Mouse (Mus musculus) heart, adult 2 months (tissue): Measurements from ENCODE around the gene Plpp3. TPM values are rescaled to one million over a fixed set of nuclear protein-coding genes. Genes with fewer than 3 reads are reported as not detected.

Source experiments
- DNase-seq, 2 experiments: peaks; one replicate each; pipeline ENCODE4 v3.0.0; 2021
- H3K27ac ChIP-seq: fragments of 200-600 bp; 2 replicates; pipeline ENCODE4 v1.8.1; 2022
- H3K27me3 ChIP-seq: fragments of 200-500 bp; 2 replicates; pipeline ENCODE4 v1.6.1; 2012; ENCODE audit warnings: mild to moderate bottlenecking, low read length, inconsistent platforms, mixed read lengths; ENCODE audit not compliant: control insufficient read depth, insufficient read depth
- H3K36me3 ChIP-seq: fragments of 200-500 bp; 2 replicates; pipeline ENCODE4 v1.6.1; 2012; ENCODE audit warnings: low read length, inconsistent platforms; ENCODE audit not compliant: control insufficient read depth, insufficient read depth
- H3K4me1 ChIP-seq: fragments of 200-500 bp; 2 replicates; pipeline ENCODE4 v1.6.1; 2011; ENCODE audit warnings: low read length; ENCODE audit not compliant: control insufficient read depth, insufficient read depth
- H3K4me3 ChIP-seq: fragments of 200-600 bp; 2 replicates; pipeline ENCODE4 v1.8.1; 2022
- H3K79me2 ChIP-seq: fragments of 200-500 bp; replicated peaks from 2 replicates; pipeline ENCODE4 v1.6.1; 2012; ENCODE audit warnings: mild to moderate bottlenecking, inconsistent platforms, low read length, moderate library complexity, mixed read lengths; ENCODE audit not compliant: control insufficient read depth, insufficient read depth
- H3K9ac ChIP-seq: fragments of 200-500 bp; 2 replicates; pipeline ENCODE4 v1.6.1; 2012; ENCODE audit warnings: low read depth, mild to moderate bottlenecking, control low read depth, inconsistent platforms, low read length, mixed read lengths
- CTCF ChIP-seq: fragments of 200-600 bp; IDR thresholded peaks from 2 replicates; pipeline ENCODE4 v1.8.1; 2022; ENCODE audit warnings: antibody characterized with exemption, mild to moderate bottlenecking, moderate library complexity
- EP300 ChIP-seq: fragments of 200-500 bp; IDR thresholded peaks from 2 replicates; pipeline ENCODE4 v1.6.1; 2011; ENCODE audit warnings: low read depth, low read length, control low read depth; ENCODE audit not compliant: insufficient read depth
- POLR2A ChIP-seq: fragments of 200-500 bp; IDR thresholded peaks from 2 replicates; pipeline ENCODE4 v1.6.1; 2011; ENCODE audit warnings: mild to moderate bottlenecking, low read depth, low read length, control low read depth; ENCODE audit not compliant: insufficient read depth
- WGBS: fragments of 180-500 bp; shearing (Covaris S2); methylation state at CpG from one replicate; pipeline ENCODE4 v1.1.7; 2018; 5-methylcytosine and 5-hydroxymethylcytosine counted together
- intact Hi-C: fragments of 180-260 bp; cut with DNase I; formaldehyde crosslinking; loops from one replicate; pipeline ENCODE4 v1.15.1; 2025
- polyA plus RNA-seq: library from polyadenylated mRNA; depleted of rRNA; stranded (reverse); fragments of >200 nt; gene quantifications from 2 replicates; pipeline ENCODE4 v1.2.3, GENCODE M21; 2012
- total RNA-seq, 2 experiments: library from RNA; stranded (reverse); gene quantifications; 2 replicates each; pipeline ENCODE4 v1.2.3; 2021

The Plpp3 gene
- total and polyA plus RNA-seq, 3 experiments = 64.8 to 76.9 (median 74.0) TPM

DNA sequence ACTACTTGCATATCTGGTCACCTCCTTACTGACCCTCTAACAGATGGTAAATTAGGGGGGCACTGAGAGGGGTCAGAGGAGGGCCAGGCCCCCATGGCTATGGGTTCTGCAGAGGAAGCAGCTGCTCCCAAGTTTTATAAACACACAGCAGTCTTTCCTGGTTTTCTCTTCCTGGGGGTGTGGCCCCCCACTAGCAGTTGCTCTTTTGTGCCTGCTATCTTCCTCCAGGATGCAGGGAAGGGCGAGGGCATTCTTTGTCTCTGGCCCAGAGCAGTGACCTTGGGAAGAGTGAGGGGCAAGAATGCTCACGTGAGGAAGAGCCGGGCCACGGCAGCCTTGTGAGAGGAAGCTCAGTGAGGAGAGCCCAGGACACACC lies 66.8 kb downstream of the Plpp3 start:
- no peak overlapping the region for H3K9ac ChIP-seq
- H3K4me1 ChIP-seq = peaks cover 20% of the 10 kb centered on the region
- peaks cover 40% of the 10 kb centered on the region for H3K36me3 ChIP-seq
- 19% methylated on average over 4 of the region's 4 CpGs for WGBS
- H3K4me3 ChIP-seq = no peak overlapping the region
- H3K27me3 ChIP-seq = no peaks in the 10 kb centered on the region
- peak; percentile 40 to 61 for DNase-seq
- no peaks in the 10 kb centered on the region for H3K79me2 ChIP-seq
- intact Hi-C loops = no loop called here
- no peak for TF ChIP-seq EP300
- TF ChIP-seq POLR2A = no peak
- TF ChIP-seq CTCF = no peak
- peak overlapping the region; percentile 42 for H3K27ac ChIP-seq

DNA sequence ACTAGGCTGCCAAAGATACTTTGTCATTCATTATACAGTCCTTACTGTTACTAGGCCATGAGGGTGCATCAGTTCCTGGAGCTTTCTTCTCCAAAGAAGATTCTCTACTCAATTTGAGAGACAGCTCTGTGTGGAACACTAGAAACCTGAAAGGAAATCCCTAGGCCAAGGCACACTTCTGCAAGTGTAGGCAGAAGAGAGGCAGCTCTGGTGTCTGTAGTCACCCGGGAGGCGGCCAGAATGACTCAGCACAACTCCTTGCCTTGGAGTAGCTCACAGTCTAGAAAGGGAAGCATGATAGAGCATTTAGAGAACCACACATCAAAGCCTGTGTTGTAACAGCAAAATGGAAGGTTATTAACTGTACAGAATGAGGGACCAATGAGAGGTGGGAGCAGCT lies 68.4 kb downstream of the Plpp3 start:
- no peak for TF ChIP-seq EP300
- TF ChIP-seq CTCF = no peak
- no peak for TF ChIP-seq POLR2A
- Histone ChIP-seq H3K4me3 (no peak overlapping the region), H3K36me3 (peaks cover 34% of the 10 kb centered on the region), H3K79me2 (no peaks in the 10 kb centered on the region), H3K4me1 (peaks cover 20% of the 10 kb centered on the region), H3K9ac (no peak overlapping the region), H3K27me3 (no peaks in the 10 kb centered on the region), H3K27ac (peak overlapping the region; percentile 31; the same call in 1 of the 2 replicates)
- DNase-seq = peak in 1 of 2 experiments; percentile 73
- intact Hi-C loops = loop anchor here (5.0 kb wide), 1 partner anchor 432 kb away; no protein-coding TSS in a partner anchor
- WGBS = 39% methylated on average over 2 of the region's 2 CpGs

DNA sequence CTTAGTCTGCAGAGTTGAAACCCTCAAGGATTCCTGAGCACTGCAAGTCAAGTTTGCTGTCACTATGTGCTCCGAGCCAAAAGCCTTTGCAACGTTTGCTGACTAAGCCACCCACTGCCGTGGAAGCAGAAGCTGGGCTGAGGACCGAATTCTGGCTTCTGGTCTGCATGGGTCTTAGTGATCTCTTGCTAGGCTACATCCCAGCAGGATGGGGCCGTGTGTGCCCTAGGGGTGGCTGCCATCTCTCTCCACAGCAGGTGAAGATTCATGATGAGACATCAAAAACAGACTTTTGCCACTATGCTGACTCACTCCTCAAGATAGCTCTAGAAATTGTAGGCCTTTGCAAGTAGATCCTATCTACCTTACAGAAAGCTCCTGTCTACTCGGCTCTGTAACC lies 69.2 kb downstream of the Plpp3 start:
- 68% methylated on average over 6 of the region's 6 CpGs for WGBS
- no peak overlapping the region for H3K27ac ChIP-seq
- peaks cover 30% of the 10 kb centered on the region for H3K36me3 ChIP-seq
- no peak overlapping the region for H3K9ac ChIP-seq
- no peaks in the 10 kb centered on the region for H3K79me2 ChIP-seq
- H3K4me3 ChIP-seq = no peak overlapping the region
- H3K27me3 ChIP-seq = no peaks in the 10 kb centered on the region
- TF ChIP-seq CTCF (no peak), POLR2A (no peak), EP300 (no peak)
- peak in 1 of 2 experiments; percentile 30 for DNase-seq
- intact Hi-C loops = loop anchor here (5.0 kb wide), 1 partner anchor 431 kb away; no protein-coding TSS in a partner anchor
- H3K4me1 ChIP-seq = peaks cover 20% of the 10 kb centered on the region

DNA sequence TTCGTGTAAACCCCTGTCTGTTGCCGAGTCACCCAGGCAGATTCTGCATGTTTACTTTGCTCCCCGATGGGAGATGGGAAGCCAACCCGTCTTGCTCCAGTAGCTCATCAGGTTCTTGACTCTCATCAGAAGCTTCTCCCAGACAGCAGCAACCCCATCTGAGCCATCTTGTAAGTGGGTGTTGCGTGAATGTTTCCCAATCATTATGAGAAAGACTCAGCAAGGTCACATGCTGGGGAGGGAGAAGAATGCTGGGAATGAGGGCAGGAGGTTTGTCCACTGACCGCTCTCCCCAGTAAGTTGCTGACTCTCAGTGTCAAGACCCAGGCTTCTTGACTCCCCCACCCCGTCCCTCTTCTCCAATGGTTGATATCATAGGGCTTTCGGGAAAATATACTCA lies 73.0 kb downstream of the Plpp3 start:
- TF ChIP-seq EP300 (no peak), CTCF (no peak), POLR2A (no peak)
- H3K27ac ChIP-seq = no peak overlapping the region
- intact Hi-C loops = no loop called here
- 93% methylated on average over 8 of the region's 8 CpGs for WGBS
- no peak overlapping the region for H3K4me3 ChIP-seq
- H3K4me1 ChIP-seq = peaks cover 7% of the 10 kb centered on the region
- no peaks in the 10 kb centered on the region for H3K79me2 ChIP-seq
- H3K36me3 ChIP-seq = peaks cover 10% of the 10 kb centered on the region
- no peaks in the 10 kb centered on the region for H3K27me3 ChIP-seq
- no peak for DNase-seq
- no peak overlapping the region for H3K9ac ChIP-seq

DNA sequence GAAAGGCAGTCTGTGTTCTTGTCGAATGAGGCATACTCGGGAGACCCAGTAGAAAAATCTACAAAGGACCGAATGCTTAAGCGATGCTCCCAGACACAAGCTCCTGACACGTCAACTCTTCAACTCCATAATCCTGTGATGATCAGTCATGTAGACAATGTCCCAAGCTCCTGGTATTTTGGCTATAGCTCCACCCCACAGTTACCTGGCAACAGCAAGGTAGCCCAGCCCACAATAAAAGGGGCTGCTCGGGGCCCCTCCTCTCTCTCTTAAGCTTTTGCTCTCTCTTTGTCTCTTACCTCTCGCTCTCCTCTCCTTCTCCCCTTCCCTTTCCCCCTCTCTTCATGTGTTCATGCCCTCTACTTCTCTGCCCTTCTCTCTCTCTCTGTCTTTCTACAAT lies 83.1 kb downstream of the Plpp3 start:
- intact Hi-C loops = no loop called here
- TF ChIP-seq EP300 = no peak
- TF ChIP-seq CTCF = no peak
- TF ChIP-seq POLR2A = no peak
- H3K4me1 ChIP-seq = no peaks in the 10 kb centered on the region
- H3K27ac ChIP-seq = no peak overlapping the region
- no peaks in the 10 kb centered on the region for H3K36me3 ChIP-seq
- no peak overlapping the region for H3K9ac ChIP-seq
- DNase-seq = no peak
- H3K4me3 ChIP-seq = no peak overlapping the region
- no peaks in the 10 kb centered on the region for H3K27me3 ChIP-seq
- WGBS = 94% methylated on average over 7 of the region's 7 CpGs
- H3K79me2 ChIP-seq = no peaks in the 10 kb centered on the region

DNA sequence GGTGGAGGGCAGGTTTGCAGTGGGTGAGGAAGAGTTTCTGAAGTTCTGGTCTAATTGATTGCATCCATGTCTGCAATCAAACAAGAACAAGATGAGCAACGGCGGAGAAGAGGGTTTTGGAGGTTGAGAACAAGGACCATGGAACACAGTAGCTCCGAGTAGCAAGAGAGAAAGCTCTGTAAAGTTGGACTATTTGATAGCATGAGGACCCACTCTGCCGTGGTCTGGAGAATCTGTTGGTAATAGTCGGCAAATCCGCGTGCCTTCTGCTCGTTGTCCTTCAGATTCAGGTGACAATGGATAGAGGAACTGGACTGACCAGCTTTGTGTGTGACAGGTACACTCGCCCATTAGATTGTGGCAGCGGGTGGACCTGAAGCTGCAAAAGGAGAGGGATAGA lies 87.8 kb downstream of the Plpp3 start:
- H3K36me3 ChIP-seq = no peaks in the 10 kb centered on the region
- DNase-seq = no peak
- H3K27ac ChIP-seq = no peak overlapping the region
- no peak overlapping the region for H3K9ac ChIP-seq
- WGBS = 82% methylated on average over 10 of the region's 10 CpGs
- H3K4me1 ChIP-seq = no peaks in the 10 kb centered on the region; the same call in 1 of the 2 replicates
- H3K27me3 ChIP-seq = no peaks in the 10 kb centered on the region
- no peaks in the 10 kb centered on the region for H3K79me2 ChIP-seq
- TF ChIP-seq EP300 (no peak), CTCF (no peak), POLR2A (no peak)
- H3K4me3 ChIP-seq = no peak overlapping the region
- intact Hi-C loops = no loop called here
